Mouse (Mus musculus) embryonic facial prominence, embryonic 12.5 days (tissue): ENCODE data around the gene Tfrc. TPM values are rescaled to one million over a fixed set of nuclear protein-coding genes. Genes with fewer than 3 reads are reported as not detected.

Experiments used
- ATAC-seq: fragments of 200-750 bp; cut with Nextera tagmentation; 2 replicates; pipeline ENCODE4 v1.8.0; 2017; ENCODE audit not compliant: insufficient number of reproducible peaks, insufficient read depth, low FRiP score, low TSS enrichment
- H3K27ac ChIP-seq: fragments of 300-500 bp; sonication (generic); 2 replicates; pipeline ENCODE4 v1.5.1; 2016; ENCODE audit warnings: mild to moderate bottlenecking
- H3K27me3 ChIP-seq: fragments of 300-500 bp; sonication (generic); 2 replicates; pipeline ENCODE4 v1.6.1; 2016; ENCODE audit warnings: mild to moderate bottlenecking, moderate library complexity
- H3K36me3 ChIP-seq: fragments of 300-500 bp; sonication (generic); 2 replicates; pipeline ENCODE4 v1.6.1; 2016; ENCODE audit warnings: mild to moderate bottlenecking
- H3K4me1 ChIP-seq: fragments of 300-500 bp; sonication (generic); 2 replicates; pipeline ENCODE4 v1.6.1; 2016
- H3K4me2 ChIP-seq: fragments of 300-500 bp; sonication (generic); replicated peaks from 2 replicates; pipeline ENCODE4 v1.6.1; 2016; ENCODE audit warnings: mild to moderate bottlenecking, moderate library complexity
- H3K4me3 ChIP-seq: fragments of 300-500 bp; sonication (generic); 2 replicates; pipeline ENCODE4 v1.5.1; 2016; ENCODE audit warnings: mild to moderate bottlenecking
- H3K9ac ChIP-seq: fragments of 300-500 bp; sonication (generic); 2 replicates; pipeline ENCODE4 v1.6.1; 2016; ENCODE audit warnings: mild to moderate bottlenecking, moderate library complexity
- H3K9me3 ChIP-seq: fragments of 300-500 bp; sonication (generic); 2 replicates; pipeline ENCODE4 v1.6.1; 2016; ENCODE audit warnings: mild to moderate bottlenecking, moderate library complexity
- WGBS: fragments of 180-500 bp; shearing (Covaris S2); methylation state at CpG from one replicate; pipeline ENCODE4 v1.1.7; 2016; 5-methylcytosine and 5-hydroxymethylcytosine counted together
- polyA plus RNA-seq: library from polyadenylated mRNA; unstranded; fragments of >200 nt; fragmentation: Nextera tagmentation; extraction: Ambion mirVana; gene quantifications from 2 replicates; pipeline ENCODE4 v1.2.1, GENCODE M21; 2016

Tfrc gene
- polyA plus RNA-seq, 1 experiment from 2014 or later, result 32.7 TPM

GRCm38 (mm10) chr16:32655534-32655933, 46.8 kb downstream of the Tfrc start:
- Histone ChIP-seq H3K9ac (no peak overlapping the region), H3K9me3 (no peaks in the 10 kb centered on the region), H3K27ac (no peak overlapping the region), H3K4me1 (peaks cover 36% of the 10 kb centered on the region), H3K4me3 (no peak overlapping the region), H3K27me3 (no peaks in the 10 kb centered on the region), H3K4me2 (no peak overlapping the region), H3K36me3 (no peaks in the 10 kb centered on the region)
- ATAC-seq, result no peak
- 94% methylated on average over 4 of the region's 4 CpGs for WGBS

DNA sequence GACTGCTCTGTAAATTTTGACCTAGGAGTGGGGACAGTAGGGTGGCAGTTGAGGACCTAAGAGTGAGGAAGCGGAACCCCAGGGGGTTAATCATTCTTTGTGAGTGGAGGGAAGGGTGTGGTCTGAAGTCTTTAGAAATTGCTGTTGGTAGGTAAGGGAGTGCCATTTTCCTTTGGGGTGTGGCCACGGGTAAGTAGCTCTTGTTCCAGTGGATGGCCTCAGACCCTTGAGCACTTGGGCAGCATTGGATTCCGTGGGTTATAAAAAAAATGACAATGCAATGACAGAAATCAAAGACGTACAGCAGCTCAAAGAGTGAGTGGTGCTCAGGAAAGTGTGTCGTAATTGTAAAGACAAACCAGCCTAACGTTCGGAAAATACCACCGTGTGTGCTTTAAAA, 47.6 kb downstream of the Tfrc start:
- H3K4me3 ChIP-seq, result no peak overlapping the region
- no peaks in the 10 kb centered on the region for H3K36me3 ChIP-seq
- whole genome bisulfite sequencing, result 81% methylated on average over 8 of the region's 8 CpGs
- H3K9me3 ChIP-seq, result no peaks in the 10 kb centered on the region
- no peak overlapping the region for H3K27ac ChIP-seq
- no peak overlapping the region for H3K9ac ChIP-seq
- H3K4me1 ChIP-seq, result peaks cover 44% of the 10 kb centered on the region
- H3K4me2 ChIP-seq, result no peak overlapping the region
- H3K27me3 ChIP-seq, result no peaks in the 10 kb centered on the region
- ATAC-seq, result no peak

- 72% methylated on average over 8 of the region's 8 CpGs for WGBS
- ATAC-seq, result no peak
- Histone ChIP-seq H3K9ac (no peak overlapping the region), H3K4me1 (peaks cover 49% of the 10 kb centered on the region), H3K4me2 (no peak overlapping the region), H3K27ac (no peak overlapping the region), H3K36me3 (no peaks in the 10 kb centered on the region), H3K27me3 (no peaks in the 10 kb centered on the region), H3K4me3 (no peak overlapping the region), H3K9me3 (no peaks in the 10 kb centered on the region)
Measured at GRCm38 (mm10) chr16:32656794-32657193, 48.1 kb downstream of the Tfrc start.

GRCm38 (mm10) chr16:32657498-32658250, 49.0 kb downstream of the Tfrc start:
- Histone ChIP-seq H3K4me2 (no peak overlapping the region), H3K9ac (no peak overlapping the region), H3K4me1 (peaks cover 56% of the 10 kb centered on the region), H3K27me3 (no peaks in the 10 kb centered on the region), H3K27ac (no peak overlapping the region), H3K4me3 (no peak overlapping the region), H3K9me3 (no peaks in the 10 kb centered on the region), H3K36me3 (no peaks in the 10 kb centered on the region)
- WGBS, result 92% methylated on average over 16 of the region's 16 CpGs
- ATAC-seq, result no peak

GRCm38 (mm10) chr16:32658743-32659171, 50.0 kb downstream of the Tfrc start:
- ATAC-seq, result no peak
- H3K4me3 ChIP-seq, result peak overlapping the region; percentile 36
- no peaks in the 10 kb centered on the region for H3K9me3 ChIP-seq
- 0% methylated on average over 16 of the region's 21 CpGs for WGBS
- peak overlapping the region; percentile 40 for H3K9ac ChIP-seq
- H3K4me2 ChIP-seq, result peak overlapping the region; percentile 64
- H3K4me1 ChIP-seq, result peaks cover 53% of the 10 kb centered on the region
- H3K27me3 ChIP-seq, result no peaks in the 10 kb centered on the region
- H3K27ac ChIP-seq, result peak overlapping the region; percentile 47
- H3K36me3 ChIP-seq, result no peaks in the 10 kb centered on the region

DNA sequence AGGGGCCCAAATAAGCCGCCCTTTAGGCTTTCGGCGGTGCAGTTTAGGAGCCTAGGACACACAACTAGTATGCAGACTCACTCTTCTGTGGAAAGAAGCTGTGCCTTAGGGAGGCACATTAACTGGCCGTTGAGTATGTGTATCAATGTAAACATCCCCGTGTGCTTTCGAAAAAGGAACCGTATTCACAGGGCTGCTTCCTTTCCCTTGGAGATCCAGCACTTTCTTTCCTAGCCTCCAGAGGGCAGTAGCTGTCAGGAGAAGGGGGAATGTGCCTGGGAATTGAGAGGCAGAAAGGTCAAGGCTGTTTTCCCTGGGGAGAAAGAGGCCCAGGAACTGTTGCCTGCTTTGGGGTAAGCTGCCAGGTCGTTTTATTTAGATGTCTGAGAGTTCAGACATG, 50.7 kb downstream of the Tfrc start:
- Histone ChIP-seq H3K4me3 (peak overlapping the region; percentile 36), H3K27ac (peak overlapping the region; percentile 47; the same call in 1 of the 2 replicates)
- 3% methylated on average over 8 of the region's 8 CpGs for WGBS

GRCm38 (mm10) chr16:32660095-32660494, 51.4 kb downstream of the Tfrc start:
- Histone ChIP-seq H3K4me3 (no peak overlapping the region), H3K9ac (no peak overlapping the region), H3K4me2 (no peak overlapping the region), H3K27me3 (no peaks in the 10 kb centered on the region), H3K9me3 (no peaks in the 10 kb centered on the region), H3K4me1 (peaks cover 50% of the 10 kb centered on the region), H3K36me3 (no peaks in the 10 kb centered on the region), H3K27ac (peak overlapping the region; percentile 75; the same call in 1 of the 2 replicates)
- ATAC-seq, result no peak
- 54% methylated on average over 1 of the region's 1 CpGs for WGBS

More for the DNA sequence above, 50.7 kb downstream of the Tfrc start:
- no peaks in the 10 kb centered on the region for H3K27me3 ChIP-seq
- ATAC-seq, result no peak
- H3K9me3 ChIP-seq, result no peaks in the 10 kb centered on the region
- H3K4me2 ChIP-seq, result peak overlapping the region; percentile 64
- peaks cover 50% of the 10 kb centered on the region for H3K4me1 ChIP-seq
- H3K36me3 ChIP-seq, result no peaks in the 10 kb centered on the region
- H3K9ac ChIP-seq, result peak overlapping the region; percentile 40; the same call in 1 of the 2 replicates

DNA sequence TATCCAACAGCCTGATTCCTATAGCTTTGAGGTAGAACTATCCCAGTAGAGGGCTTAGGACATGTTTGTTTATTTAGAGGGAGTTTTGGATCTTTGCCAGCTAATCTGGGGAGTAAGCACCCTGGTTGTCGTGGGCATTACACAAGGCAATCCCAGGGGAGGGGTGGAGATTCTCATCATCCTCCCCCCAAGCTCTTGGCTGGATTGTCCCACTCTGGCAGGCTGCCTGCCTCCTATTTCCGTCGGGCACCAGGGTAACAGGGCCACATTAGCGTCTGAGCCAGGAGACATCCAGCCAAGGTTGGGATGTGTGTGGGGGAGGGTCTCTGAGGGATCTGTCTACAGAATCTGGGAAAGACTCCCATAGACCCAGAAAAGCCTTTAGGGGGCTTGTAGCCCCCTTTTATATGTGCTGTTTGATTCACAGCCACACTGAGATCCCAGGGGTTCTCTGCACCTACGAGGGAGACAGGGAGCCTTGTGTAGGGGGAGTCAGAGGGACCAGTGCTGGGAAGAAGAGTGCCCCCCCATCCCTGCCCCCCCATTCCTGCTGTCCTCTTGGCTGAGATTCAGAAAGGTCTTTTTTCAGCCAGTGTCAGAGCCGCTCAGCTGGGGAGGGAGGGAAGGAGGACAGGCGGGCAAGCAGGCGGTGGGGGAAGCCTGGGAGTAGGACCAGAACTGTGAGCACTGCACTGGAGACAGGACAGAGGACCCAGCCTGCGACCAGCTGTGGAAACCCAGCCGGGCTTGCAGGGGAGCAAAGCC, 52.0 kb downstream of the Tfrc start:
- Histone ChIP-seq H3K27ac (peak overlapping the region; percentile 75), H3K4me1 (peaks cover 50% of the 10 kb centered on the region), H3K9ac (0 out of 2 replicates have a peak overlapping the region, but pooled peaks have one; percentile 20), H3K4me3 (no peak overlapping the region), H3K36me3 (no peaks in the 10 kb centered on the region), H3K4me2 (peak overlapping the region; percentile 12; the same call in 1 of the 2 replicates), H3K27me3 (no peaks in the 10 kb centered on the region), H3K9me3 (no peaks in the 10 kb centered on the region)
- 24% methylated on average over 10 of the region's 10 CpGs for WGBS
- peak; percentile 16; the same call in 1 of the 2 replicates for ATAC-seq

- Histone ChIP-seq H3K4me1 (peaks cover 48% of the 10 kb centered on the region), H3K9me3 (no peaks in the 10 kb centered on the region), H3K4me2 (peak overlapping the region; percentile 12; the same call in 1 of the 2 replicates), H3K36me3 (no peaks in the 10 kb centered on the region), H3K27me3 (no peaks in the 10 kb centered on the region), H3K9ac (0 out of 2 replicates have a peak overlapping the region, but pooled peaks have one; percentile 20), H3K4me3 (no peak overlapping the region), H3K27ac (peak overlapping the region; percentile 75)
- ATAC-seq, result peak; percentile 44
- WGBS, result 44% methylated on average over 10 of the region's 10 CpGs
Measured at GRCm38 (mm10) chr16:32661493-32661921, 52.8 kb downstream of the Tfrc start.

DNA sequence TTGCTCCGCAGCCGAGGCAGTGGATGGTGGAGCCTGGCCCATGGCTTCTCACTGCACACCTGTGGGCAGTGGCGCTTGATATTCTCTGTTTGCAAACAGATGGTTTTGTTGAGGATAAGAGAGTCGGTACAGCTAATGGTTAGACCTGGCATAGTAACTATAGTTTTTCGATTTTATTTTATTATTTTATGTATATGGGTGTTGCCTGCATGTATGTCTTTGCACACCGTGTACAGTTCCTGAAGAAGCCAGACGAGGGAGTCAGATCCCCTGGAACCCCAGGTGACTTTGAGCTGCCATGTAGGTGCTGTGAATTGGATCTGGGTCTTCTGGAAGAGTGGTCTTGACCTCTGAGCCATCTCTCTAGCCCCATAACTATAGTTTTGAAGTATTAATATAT, 53.7 kb downstream of the Tfrc start:
- peaks cover 49% of the 10 kb centered on the region for H3K4me1 ChIP-seq
- 0 out of 2 replicates have a peak overlapping the region, but pooled peaks have one; percentile 12 for H3K4me2 ChIP-seq
- H3K27me3 ChIP-seq, result no peaks in the 10 kb centered on the region
- no peak for ATAC-seq
- no peaks in the 10 kb centered on the region for H3K9me3 ChIP-seq
- WGBS, result 87% methylated on average over 7 of the region's 7 CpGs
- H3K4me3 ChIP-seq, result no peak overlapping the region
- H3K27ac ChIP-seq, result 0 out of 2 replicates have a peak overlapping the region, but pooled peaks have one; percentile 75
- no peaks in the 10 kb centered on the region for H3K36me3 ChIP-seq
- H3K9ac ChIP-seq, result 0 out of 2 replicates have a peak overlapping the region, but pooled peaks have one; percentile 26

DNA sequence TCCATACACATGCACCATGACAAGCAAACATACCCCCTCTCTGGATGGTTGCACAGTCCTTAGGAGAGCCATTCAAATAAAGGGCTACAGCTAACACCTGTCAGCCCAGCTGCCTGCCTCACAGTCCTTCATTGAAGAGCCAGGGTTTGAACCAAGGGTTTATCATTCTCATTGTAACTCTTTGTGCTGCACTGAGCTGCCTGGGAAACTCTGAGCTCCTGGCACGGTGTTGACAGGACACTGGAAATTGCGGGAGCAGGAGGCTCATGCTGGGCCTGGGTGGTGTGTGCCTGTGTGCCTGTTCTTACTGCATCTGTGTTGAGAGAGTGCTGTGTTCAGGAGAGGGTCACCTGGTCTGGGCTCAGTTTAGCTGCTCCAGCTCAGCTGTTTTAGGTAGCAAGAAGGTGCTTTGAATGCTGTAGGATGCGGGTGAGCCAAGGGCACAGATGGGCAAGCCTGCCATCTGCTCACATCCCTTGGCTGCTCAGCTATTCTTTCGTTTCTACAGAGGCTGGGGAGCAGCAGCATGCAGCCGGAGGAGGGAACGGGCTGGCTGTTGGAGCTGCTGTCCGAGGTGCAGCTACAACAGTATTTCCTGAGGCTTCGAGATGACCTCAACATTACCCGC, 54.6 kb downstream of the Tfrc start:
- WGBS, result 77% methylated on average over 9 of the region's 9 CpGs

More for the DNA sequence above, 54.6 kb downstream of the Tfrc start:
- Histone ChIP-seq H3K9me3 (no peaks in the 10 kb centered on the region), H3K36me3 (0 out of 2 replicates have a peak, but pooled peaks cover 3% of the 10 kb centered on the region), H3K9ac (no peak overlapping the region), H3K4me1 (peaks cover 53% of the 10 kb centered on the region), H3K4me3 (no peak overlapping the region), H3K27me3 (no peaks in the 10 kb centered on the region), H3K27ac (0 out of 2 replicates have a peak overlapping the region, but pooled peaks have one; percentile 1), H3K4me2 (no peak overlapping the region)
- no peak for ATAC-seq
